Mouse (Mus musculus) midbrain, postnatal 0 days (tissue): ENCODE results near the gene Mlec. TPM values are rescaled to one million over a fixed set of nuclear protein-coding genes. Genes with fewer than 3 reads are reported as not detected.

ENCODE experiments used
- ATAC-seq: fragments of 200-750 bp; cut with Nextera tagmentation; 2 replicates; pipeline ENCODE4 v1.8.0; 2017; ENCODE audit warnings: moderate number of reproducible peaks, mild to moderate bottlenecking, moderate TSS enrichment, moderate library complexity; ENCODE audit not compliant: low FRiP score
- DNase-seq: peaks from one replicate; pipeline ENCODE4 v3.0.0-alpha.2; 2015; ENCODE audit warnings: low spot score
- H3K27ac ChIP-seq: fragments of 300-500 bp; sonication (generic); 2 replicates; pipeline ENCODE4 v1.5.1; 2014; ENCODE audit warnings: low read depth, mild to moderate bottlenecking, low read length, mixed read lengths
- H3K27me3 ChIP-seq: fragments of 300-500 bp; sonication (generic); 2 replicates; pipeline ENCODE4 v1.6.1; 2014; ENCODE audit warnings: low read length, control low read depth, mixed read lengths; ENCODE audit not compliant: insufficient read depth
- H3K36me3 ChIP-seq: fragments of 300-500 bp; sonication (generic); 2 replicates; pipeline ENCODE4 v1.6.1; 2014; ENCODE audit warnings: low read length, control low read depth, mixed read lengths; ENCODE audit not compliant: insufficient read depth
- H3K4me1 ChIP-seq: fragments of 300-500 bp; sonication (generic); 2 replicates; pipeline ENCODE4 v1.6.1; 2014; ENCODE audit warnings: mild to moderate bottlenecking, control low read depth, antibody characterized with exemption, low read length, mixed read lengths; ENCODE audit not compliant: insufficient read depth
- H3K4me2 ChIP-seq: fragments of 300-500 bp; sonication (generic); 2 replicates; pipeline ENCODE4 v1.6.1; 2014; ENCODE audit warnings: low read depth, mild to moderate bottlenecking, low read length, mixed read lengths; ENCODE audit not compliant: poor library complexity, severe bottlenecking
- H3K4me3 ChIP-seq: fragments of 300-500 bp; sonication (generic); 2 replicates; pipeline ENCODE4 v1.5.1; 2014; ENCODE audit warnings: low read depth, mild to moderate bottlenecking, low read length, moderate library complexity
- H3K9ac ChIP-seq: fragments of 300-500 bp; sonication (generic); replicated peaks from 2 replicates; pipeline ENCODE4 v1.6.1; 2014; ENCODE audit warnings: mild to moderate bottlenecking, low read length, moderate library complexity, mixed read lengths; ENCODE audit not compliant: poor library complexity, severe bottlenecking
- H3K9me3 ChIP-seq: fragments of 300-500 bp; sonication (generic); 2 replicates; pipeline ENCODE4 v1.6.1; 2016; ENCODE audit warnings: low read length, control low read depth
- CTCF ChIP-seq: IDR thresholded peaks from 2 replicates; pipeline ENCODE4 v1.5.1; 2016; ENCODE audit warnings: antibody characterized with exemption, mild to moderate bottlenecking
- WGBS: fragments of 180-500 bp; shearing (Covaris S2); extraction: QIAGEN DNeasy Blood & Tissue Kit; methylation state at CpG from one replicate; pipeline ENCODE4 v1.1.7; 2014; 5-methylcytosine and 5-hydroxymethylcytosine counted together
- polyA plus RNA-seq: library from polyadenylated mRNA; unstranded; fragments of >200 nt; fragmentation: Nextera tagmentation; extraction: Ambion mirVana; gene quantifications from 2 replicates; pipeline ENCODE4 v1.2.1, GENCODE M21; 2015
- total RNA-seq: library from RNA; depleted of rRNA; stranded (reverse); fragments of >200 nt; gene quantifications from 2 replicates; pipeline ENCODE4 v1.2.3, GENCODE M21; 2014

The Mlec gene
- total and polyA plus RNA-seq, 2 experiments from 2014 or later = 16.2 to 64.6 TPM

DNA sequence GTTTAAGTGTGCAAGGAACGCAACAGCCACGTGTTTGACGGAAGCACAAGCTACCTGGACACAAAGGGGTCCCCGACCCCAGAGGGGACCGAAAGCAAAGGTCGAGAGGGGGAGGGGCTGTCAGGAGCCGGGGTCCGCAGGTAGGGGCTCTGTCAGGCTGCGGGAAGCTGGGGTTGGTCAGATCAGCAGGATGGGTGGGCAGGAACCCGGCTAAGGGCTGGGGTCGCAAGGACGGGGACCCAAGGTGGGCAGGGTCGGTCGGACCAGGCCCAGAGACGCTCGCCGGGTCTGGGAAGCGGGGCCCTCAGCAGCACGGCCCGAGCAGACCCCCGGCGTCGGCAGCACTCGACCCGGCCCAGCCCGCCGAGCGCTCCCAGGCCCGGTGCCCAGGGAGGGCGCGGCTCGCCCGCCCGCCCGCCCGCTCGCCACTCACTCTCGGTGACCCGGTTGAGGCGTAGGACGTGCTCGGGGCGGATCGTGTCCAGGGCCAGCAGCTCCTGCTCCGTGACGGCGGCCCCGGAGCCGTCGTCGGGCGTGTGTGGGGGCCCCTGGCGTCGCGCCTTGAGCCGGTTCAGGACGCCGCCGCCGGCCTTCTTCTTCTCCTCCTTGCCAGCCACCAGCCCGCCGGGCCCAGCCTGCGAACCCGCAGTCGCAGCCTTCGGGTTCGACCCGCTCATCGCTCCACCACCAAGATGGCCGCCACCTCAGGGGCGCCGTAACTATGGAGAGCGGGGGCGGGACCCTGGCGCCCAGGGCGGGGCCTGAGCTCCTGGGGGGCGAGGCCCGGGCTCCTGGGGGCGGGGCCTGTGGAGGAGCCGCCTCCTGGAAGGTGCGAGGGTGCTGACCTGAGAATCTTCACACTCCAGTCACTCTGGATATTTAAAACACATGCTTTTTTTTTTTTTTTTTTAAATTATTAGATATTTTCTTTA is 23.5 kb downstream of the Mlec start, which contains the start of gene Unc119b:
Gene Unc119b, minus strand, starts transcription at position 742 of the 932 bp plus-strand sequence.
- Histone ChIP-seq H3K9me3 (no peaks in the 10 kb centered on the region), H3K4me2 (peak within 1 kb of the TSS; percentile 93), H3K4me3 (peak within 1 kb of the TSS; percentile 89), H3K27ac (peak within 1 kb of the TSS; percentile 63), H3K9ac (peak within 1 kb of the TSS; percentile 84), H3K36me3 (peaks cover 7% of the 10 kb centered on the region), H3K27me3 (no peaks in the 10 kb centered on the region), H3K4me1 (peaks cover 10% of the 10 kb centered on the region; the same call in 1 of the 2 replicates)
- DNase-seq (peak; percentile 90), ATAC-seq (peak; percentile 88)
- WGBS = under 1% methylated on average over 50 of the region's 81 CpGs
- TF ChIP-seq CTCF = no peak

GRCm38 (mm10) chr5:115133358-115134066 is 24.5 kb downstream of the Mlec start:
- no peak for TF ChIP-seq CTCF
- Histone ChIP-seq H3K27ac (no peak overlapping the region), H3K9me3 (no peaks in the 10 kb centered on the region), H3K4me3 (peak overlapping the region; percentile 89), H3K9ac (peak overlapping the region; percentile 84; the same call in 1 of the 2 replicates), H3K27me3 (no peaks in the 10 kb centered on the region), H3K4me2 (peak overlapping the region; percentile 93), H3K36me3 (peaks cover 9% of the 10 kb centered on the region), H3K4me1 (peaks cover 10% of the 10 kb centered on the region; the same call in 1 of the 2 replicates)
- ATAC-seq (no peak), DNase-seq (no peak)
- 56% methylated on average over 6 of the region's 6 CpGs for WGBS

GRCm38 (mm10) chr5:115132465-115132864 is 25.5 kb downstream of the Mlec start:
- no peak overlapping the region for H3K4me2 ChIP-seq
- ATAC-seq = no peak

GRCm38 (mm10) chr5:115129328-115129727 is 28.7 kb downstream of the Mlec start:
- WGBS = 88% methylated on average over 6 of the region's 6 CpGs
- ATAC-seq (no peak), DNase-seq (no peak)
- Histone ChIP-seq H3K9me3 (no peaks in the 10 kb centered on the region), H3K9ac (no peak overlapping the region), H3K4me1 (peaks cover 10% of the 10 kb centered on the region; the same call in 1 of the 2 replicates), H3K27me3 (no peaks in the 10 kb centered on the region), H3K4me3 (no peak overlapping the region), H3K36me3 (peaks cover 39% of the 10 kb centered on the region), H3K27ac (no peak overlapping the region), H3K4me2 (no peak overlapping the region)
- 0 out of 2 replicates have a peak, but pooled peaks have one; percentile 5 for TF ChIP-seq CTCF

More at GRCm38 (mm10) chr5:115132465-115132864, 25.5 kb downstream of the Mlec start:
- no peak for TF ChIP-seq CTCF
- Histone ChIP-seq H3K9ac (no peak overlapping the region), H3K9me3 (no peaks in the 10 kb centered on the region), H3K27me3 (no peaks in the 10 kb centered on the region), H3K4me3 (no peak overlapping the region), H3K36me3 (peaks cover 17% of the 10 kb centered on the region), H3K27ac (no peak overlapping the region), H3K4me1 (peaks cover 10% of the 10 kb centered on the region; the same call in 1 of the 2 replicates)
- DNase-seq = no peak
- 92% methylated on average over 8 of the region's 8 CpGs for WGBS

DNA sequence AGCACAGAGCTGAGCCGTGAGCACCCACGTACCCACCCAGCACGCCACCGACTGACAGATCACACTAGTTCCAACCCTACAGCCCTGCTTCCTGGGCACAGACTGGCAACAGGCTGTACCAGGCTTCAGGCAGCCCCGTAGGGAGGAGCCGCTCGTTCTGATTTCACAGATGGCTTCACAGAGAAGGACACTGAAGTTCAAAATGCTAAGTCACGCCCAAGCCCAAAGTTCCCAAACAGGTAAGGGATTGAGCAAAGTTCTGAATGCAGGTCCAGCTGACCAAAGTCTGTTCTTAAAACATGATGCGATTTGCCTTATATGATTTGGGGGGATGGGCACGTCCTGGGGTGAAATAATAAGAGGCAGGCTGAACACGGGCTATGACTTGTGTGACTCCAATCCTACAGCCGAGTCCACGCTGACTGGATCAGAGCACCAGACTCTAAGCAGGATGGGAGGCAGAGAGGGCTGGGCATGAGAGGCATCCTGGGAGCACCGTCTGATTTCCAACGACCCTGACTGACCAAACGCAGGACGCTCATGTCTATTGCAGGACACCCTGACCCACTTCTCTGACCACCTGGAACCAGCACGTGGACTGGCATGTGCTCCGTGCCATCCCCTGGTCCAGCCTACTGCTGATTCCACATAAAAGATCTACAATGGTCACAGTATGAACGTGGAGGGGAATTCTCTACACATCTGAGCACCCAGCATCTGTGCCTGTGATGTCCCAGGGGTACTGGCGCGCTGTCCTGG is 30.4 kb downstream of the Mlec start:
- no peak overlapping the region for H3K4me3 ChIP-seq
- peaks cover 44% of the 10 kb centered on the region for H3K36me3 ChIP-seq
- DNase-seq = no peak

More for the DNA sequence above, 30.4 kb downstream of the Mlec start:
- no peak for ATAC-seq
- Histone ChIP-seq H3K4me1 (no peaks in the 10 kb centered on the region), H3K9ac (no peak overlapping the region), H3K27me3 (no peaks in the 10 kb centered on the region), H3K9me3 (no peaks in the 10 kb centered on the region), H3K27ac (no peak overlapping the region), H3K4me2 (no peak overlapping the region)
- WGBS = 93% methylated on average over 22 of the region's 22 CpGs
- TF ChIP-seq CTCF = no peak
